Mouse (Mus musculus) heart, adult 2 months (tissue): ENCODE results near the gene Gm12800. TPM values are rescaled to one million over a fixed set of nuclear protein-coding genes. Genes with fewer than 3 reads are reported as not detected.
"Not testable (repeated sequence)": the region's sequence is repeated elsewhere in the genome, so short reads cannot be mapped to it uniquely, and the experiment has no call there.

ENCODE experiments used
- DNase-seq, 2 experiments: peaks; one replicate each; pipeline ENCODE4 v3.0.0; 2021
- H3K27ac ChIP-seq: fragments of 200-600 bp; 2 replicates; pipeline ENCODE4 v1.8.1; 2022
- H3K27me3 ChIP-seq: fragments of 200-500 bp; 2 replicates; pipeline ENCODE4 v1.6.1; 2012; ENCODE audit warnings: mild to moderate bottlenecking, low read length, inconsistent platforms, mixed read lengths; ENCODE audit not compliant: control insufficient read depth, insufficient read depth
- H3K36me3 ChIP-seq: fragments of 200-500 bp; 2 replicates; pipeline ENCODE4 v1.6.1; 2012; ENCODE audit warnings: low read length, inconsistent platforms; ENCODE audit not compliant: control insufficient read depth, insufficient read depth
- H3K4me1 ChIP-seq: fragments of 200-500 bp; 2 replicates; pipeline ENCODE4 v1.6.1; 2011; ENCODE audit warnings: low read length; ENCODE audit not compliant: control insufficient read depth, insufficient read depth
- H3K4me3 ChIP-seq: fragments of 200-600 bp; 2 replicates; pipeline ENCODE4 v1.8.1; 2022
- H3K79me2 ChIP-seq: fragments of 200-500 bp; replicated peaks from 2 replicates; pipeline ENCODE4 v1.6.1; 2012; ENCODE audit warnings: mild to moderate bottlenecking, inconsistent platforms, low read length, moderate library complexity, mixed read lengths; ENCODE audit not compliant: control insufficient read depth, insufficient read depth
- H3K9ac ChIP-seq: fragments of 200-500 bp; 2 replicates; pipeline ENCODE4 v1.6.1; 2012; ENCODE audit warnings: low read depth, mild to moderate bottlenecking, control low read depth, inconsistent platforms, low read length, mixed read lengths
- CTCF ChIP-seq: fragments of 200-600 bp; IDR thresholded peaks from 2 replicates; pipeline ENCODE4 v1.8.1; 2022; ENCODE audit warnings: antibody characterized with exemption, mild to moderate bottlenecking, moderate library complexity
- EP300 ChIP-seq: fragments of 200-500 bp; IDR thresholded peaks from 2 replicates; pipeline ENCODE4 v1.6.1; 2011; ENCODE audit warnings: low read depth, low read length, control low read depth; ENCODE audit not compliant: insufficient read depth
- POLR2A ChIP-seq: fragments of 200-500 bp; IDR thresholded peaks from 2 replicates; pipeline ENCODE4 v1.6.1; 2011; ENCODE audit warnings: mild to moderate bottlenecking, low read depth, low read length, control low read depth; ENCODE audit not compliant: insufficient read depth
- WGBS: fragments of 180-500 bp; shearing (Covaris S2); methylation state at CpG from one replicate; pipeline ENCODE4 v1.1.7; 2018; 5-methylcytosine and 5-hydroxymethylcytosine counted together
- intact Hi-C: fragments of 180-260 bp; cut with DNase I; formaldehyde crosslinking; loops from one replicate; pipeline ENCODE4 v1.15.1; 2025
- long read RNA-seq: library from polyadenylated mRNA; stranded (forward); transcript quantifications from one replicate; pipeline ENCODE4 v2.0.0, GENCODE M21; 2021
- polyA plus RNA-seq: library from polyadenylated mRNA; depleted of rRNA; stranded (reverse); fragments of >200 nt; gene quantifications from 2 replicates; pipeline ENCODE4 v1.2.3, GENCODE M21; 2012; rRNA removed
- total RNA-seq, 2 experiments: library from RNA; stranded (reverse); gene quantifications; 2 replicates each; pipeline ENCODE4 v1.2.3; 2021

The Gm12800 gene
- not detected for total RNA-seq
- not detected in 2 replicates for polyA plus RNA-seq
- long read RNA-seq = 0 reads

DNA sequence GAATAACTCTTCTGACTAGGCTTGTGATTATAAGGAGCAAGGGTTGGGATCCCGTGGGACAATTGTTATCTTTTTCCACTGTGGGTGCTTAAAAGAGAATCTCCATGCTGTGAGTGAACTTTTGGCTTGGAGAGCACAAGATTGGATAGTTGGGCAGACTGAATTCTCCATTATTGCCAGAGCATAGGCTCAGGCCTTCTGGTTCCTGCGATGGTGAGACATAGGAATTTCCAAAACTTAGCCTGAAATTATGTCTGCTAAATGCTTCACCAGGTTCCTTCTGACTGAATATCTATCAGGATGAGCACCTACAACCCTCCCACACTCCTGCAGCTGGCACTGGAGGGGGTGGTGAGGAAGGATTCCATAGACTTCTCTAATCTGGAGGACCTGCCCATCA, at the start of gene Gm12800:
Gene Gm12800, plus strand, starts transcription at position 301 of the 400 bp plus-strand sequence.
- 89% methylated on average over 2 of the region's 2 CpGs for WGBS
- H3K36me3 ChIP-seq, H3K4me3 ChIP-seq, intact Hi-C loops, H3K4me1 ChIP-seq, H3K27me3 ChIP-seq, H3K79me2 ChIP-seq, H3K9ac ChIP-seq, DNase-seq, H3K27ac ChIP-seq: not testable (repeated sequence)

DNA sequence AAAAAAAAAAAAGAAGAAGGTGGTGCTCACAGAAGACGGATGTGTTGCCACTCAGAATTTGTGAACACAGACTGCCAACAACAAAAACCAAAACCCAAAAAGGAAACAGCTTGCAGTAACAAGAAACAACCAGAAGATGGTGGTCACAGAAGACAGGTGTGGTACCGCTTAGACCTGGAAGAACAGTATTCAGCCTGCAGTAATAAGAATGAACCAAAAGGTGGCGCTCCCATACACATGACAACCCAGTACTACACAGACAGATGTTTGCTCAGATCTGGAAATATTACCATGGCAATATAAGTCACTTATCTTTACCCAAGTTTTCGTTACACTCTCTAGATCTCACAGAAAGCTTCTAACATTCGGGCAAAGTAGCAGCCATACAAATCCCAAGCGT, 48.0 kb upstream of the Gm12800 start:
- Histone ChIP-seq H3K9ac (no peak overlapping the region), H3K27ac (no peak overlapping the region), H3K79me2 (no peaks in the 10 kb centered on the region), H3K4me3 (no peak overlapping the region), H3K27me3 (no peaks in the 10 kb centered on the region), H3K4me1 (no peaks in the 10 kb centered on the region), H3K36me3 (no peaks in the 10 kb centered on the region)
- WGBS = 42% methylated on average over 6 of the region's 6 CpGs
- intact Hi-C loops = no loop called here
- DNase-seq = no peak
- TF ChIP-seq CTCF (peak; percentile 57), EP300 (no peak)

DNA sequence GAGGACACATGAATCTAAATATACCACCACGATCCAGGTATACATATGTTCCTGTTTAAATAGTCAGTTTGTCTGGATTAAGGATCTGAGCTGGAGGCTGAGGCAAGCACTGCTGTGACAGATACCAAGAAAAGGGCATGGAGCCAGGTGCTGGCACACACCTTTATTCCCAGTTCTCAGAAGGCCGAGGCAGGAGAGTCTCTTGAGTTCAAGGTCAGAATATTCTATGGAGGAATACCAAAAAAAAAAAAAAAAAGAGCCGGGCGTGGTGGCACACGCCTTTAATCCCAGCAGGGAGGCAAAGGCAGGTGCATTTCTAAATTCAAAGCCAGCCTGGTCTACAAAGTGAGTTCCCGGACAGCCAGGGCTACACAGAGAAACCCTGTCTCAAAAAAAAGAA, 46.6 kb upstream of the Gm12800 start:
- H3K4me1 ChIP-seq = no peaks in the 10 kb centered on the region
- H3K36me3 ChIP-seq = no peaks in the 10 kb centered on the region
- TF ChIP-seq CTCF (no peak), EP300 (no peak), POLR2A (no peak)
- no peaks in the 10 kb centered on the region for H3K79me2 ChIP-seq
- intact Hi-C loops = no loop called here
- H3K9ac ChIP-seq = no peak overlapping the region
- no peak overlapping the region for H3K4me3 ChIP-seq
- no peaks in the 10 kb centered on the region for H3K27me3 ChIP-seq
- DNase-seq = no peak
- whole genome bisulfite sequencing = 87% methylated on average over 6 of the region's 6 CpGs
- no peak overlapping the region for H3K27ac ChIP-seq

DNA sequence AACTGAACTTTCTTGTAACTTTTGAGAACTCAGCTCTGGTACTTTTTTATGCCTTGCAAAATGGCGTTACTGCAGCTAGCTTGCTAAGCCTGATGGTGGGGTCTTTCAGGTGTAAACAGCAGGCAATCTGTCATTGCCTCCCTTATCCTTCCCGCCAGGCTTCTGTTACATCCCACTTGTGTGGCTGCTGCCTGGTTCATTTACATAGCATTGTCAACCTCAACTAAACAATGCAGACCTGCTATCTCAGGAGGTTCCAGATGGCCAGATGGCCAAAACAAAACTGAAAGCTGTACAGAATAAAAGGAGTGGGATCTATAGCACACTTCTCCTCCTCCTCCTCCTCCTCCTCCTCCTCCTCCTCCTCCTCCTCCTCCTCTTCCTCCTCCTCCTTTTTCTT, 36.9 kb upstream of the Gm12800 start:
- H3K36me3 ChIP-seq, H3K9ac ChIP-seq, H3K4me3 ChIP-seq, H3K27ac ChIP-seq, H3K79me2 ChIP-seq, DNase-seq, intact Hi-C loops, H3K4me1 ChIP-seq, H3K27me3 ChIP-seq: not testable (repeated sequence)
- 60% methylated on average over 2 of the region's 2 CpGs for WGBS

DNA sequence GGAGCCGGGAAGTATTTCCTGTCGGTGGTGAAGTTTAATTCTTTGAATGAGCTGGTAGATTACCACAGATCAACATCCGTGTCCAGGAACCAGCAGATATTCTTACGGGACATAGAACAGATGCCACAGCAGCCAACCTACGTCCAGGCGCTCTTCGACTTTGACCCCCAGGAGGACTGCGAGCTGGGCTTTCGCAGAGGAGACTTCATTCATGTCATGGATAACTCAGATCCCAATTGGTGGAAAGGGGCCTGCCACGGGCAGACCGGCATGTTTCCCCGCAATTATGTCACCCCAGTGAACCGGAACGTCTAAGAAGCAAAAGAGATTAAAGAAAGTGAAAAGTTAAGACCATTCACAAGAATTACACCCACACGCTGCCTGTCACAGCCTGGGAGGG, 33.2 kb upstream of the Gm12800 start:
- H3K27me3 ChIP-seq, H3K27ac ChIP-seq, H3K79me2 ChIP-seq, H3K36me3 ChIP-seq, H3K9ac ChIP-seq, DNase-seq, intact Hi-C loops, H3K4me1 ChIP-seq, H3K4me3 ChIP-seq: not testable (repeated sequence)
- 84% methylated on average over 15 of the region's 15 CpGs for WGBS

GRCm38 (mm10) chr4:101883641-101884040, 25.3 kb upstream of the Gm12800 start:
- Histone ChIP-seq H3K36me3 (no peaks in the 10 kb centered on the region), H3K4me1 (no peaks in the 10 kb centered on the region), H3K4me3 (no peak overlapping the region), H3K27ac (no peak overlapping the region), H3K27me3 (no peaks in the 10 kb centered on the region), H3K79me2 (no peaks in the 10 kb centered on the region), H3K9ac (no peak overlapping the region)
- WGBS = 31% methylated on average over 3 of the region's 3 CpGs
- intact Hi-C loops = no loop called here
- TF ChIP-seq POLR2A = no peak
- TF ChIP-seq CTCF = no peak
- TF ChIP-seq EP300 = no peak
- DNase-seq = no peak

DNA sequence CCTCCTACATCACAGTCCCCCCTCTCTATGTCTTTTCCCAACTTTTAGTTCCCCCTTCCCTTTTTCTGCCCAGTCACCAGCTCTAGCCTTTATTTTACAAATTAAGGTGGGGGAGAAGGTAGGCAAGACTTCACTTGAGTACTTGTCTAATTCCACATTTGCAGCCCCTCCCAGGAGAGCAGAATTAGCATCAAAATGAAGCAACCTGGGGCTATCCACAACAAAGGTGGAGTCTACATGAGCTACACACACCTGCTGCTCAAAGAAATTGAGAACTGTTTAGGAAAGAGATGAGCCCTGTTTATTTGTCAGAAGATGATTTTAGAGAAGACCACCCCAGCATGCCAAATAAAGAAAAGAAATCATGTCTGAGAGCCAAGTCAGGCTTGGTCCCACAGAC, 19.5 kb upstream of the Gm12800 start:
- H3K4me3 ChIP-seq = no peak overlapping the region
- no peak overlapping the region for H3K27ac ChIP-seq
- H3K27me3 ChIP-seq = no peaks in the 10 kb centered on the region
- no peak overlapping the region for H3K9ac ChIP-seq
- no peaks in the 10 kb centered on the region for H3K36me3 ChIP-seq
- no peaks in the 10 kb centered on the region for H3K4me1 ChIP-seq
- TF ChIP-seq CTCF (no peak), POLR2A (no peak), EP300 (no peak)
- DNase-seq = no peak
- intact Hi-C loops = loop anchor here (5.0 kb wide), 1 partner anchor 72 kb away; no protein-coding TSS in a partner anchor
- H3K79me2 ChIP-seq = no peaks in the 10 kb centered on the region
